8 mouse cellular contexts compared by ENCODE assay signal in genomic region chr5:105415198-105415791, GRCm38 (mm10). TPM values are rescaled to one million over a fixed set of nuclear protein-coding genes. Genes with fewer than 3 reads are reported as not detected.
A peak's percentile ranks its signal among the peaks of the same experiment; 100 is the strongest.
DNase-seq lines count a peak whose midpoint lies in the region; ATAC-seq and TF ChIP-seq lines count a peak whose summit lies in the region.

TSS of gene Lrrc8b (plus strand) at chr5:105415775.

- no peaks in the 10 kb centered on the region for H3K9me3 ChIP-seq in embryonic facial prominence, embryonic 14.5 days (ENCODE audit: control insufficient read depth, low read length)
- no peaks in the 10 kb centered on the region for H3K9me3 ChIP-seq in limb, embryonic 12.5 days
- peaks cover 15% of the 10 kb centered on the region for H3K9me3 ChIP-seq in midbrain, embryonic 14.5 days (ENCODE audit: control insufficient read depth, low read length)

- intact Hi-C loops in heart, adult 2 months (cut with DNase I): no loop called here

- H3K9ac ChIP-seq in embryonic facial prominence, embryonic 14.5 days (ENCODE audit: low read depth, low read length): peak within 1 kb of the TSS; percentile 88
- H3K9ac ChIP-seq in heart, adult 2 months (ENCODE audit: low read depth, low read length): peak within 1 kb of the TSS; percentile 85
- H3K9ac ChIP-seq in limb, embryonic 12.5 days (replicated peaks): peak within 1 kb of the TSS; percentile 87
- peak within 1 kb of the TSS; percentile 97 for H3K9ac ChIP-seq in midbrain, embryonic 14.5 days (replicated peaks; ENCODE audit: low read length)

- H3K4me3 ChIP-seq in embryonic facial prominence, embryonic 14.5 days (ENCODE audit: low read depth, low read length): peak within 1 kb of the TSS; percentile 79
- peak within 1 kb of the TSS; percentile 94 for H3K4me3 ChIP-seq in heart, adult 2 months
- H3K4me3 ChIP-seq in limb, embryonic 12.5 days (replicated peaks): peak within 1 kb of the TSS; percentile 72
- H3K4me3 ChIP-seq in midbrain, embryonic 14.5 days (replicated peaks; ENCODE audit: low read depth, low read length): peak within 1 kb of the TSS; percentile 71

- no peak for TF ChIP-seq EP300 in heart, adult 2 months (IDR thresholded peaks at IDR 0.05; ENCODE audit: insufficient read depth, low read depth, low read length)

- peak; percentile 77 for DNase-seq in 3T3-L1 (ENCODE audit: low read depth, low spot score)
- DNase-seq in adrenal gland, postnatal 4 days (ENCODE audit: low spot score in 2 of 2): peak; percentile 78 to 85
- DNase-seq in embryonic facial prominence, embryonic 14.5 days (ENCODE audit: low spot score): peak; percentile 94
- peak; percentile 89 to 92 for DNase-seq in heart, adult 2 months
- DNase-seq in kidney, adult 8-10 months: peak; percentile 77 to 80
- peak; percentile 97 for DNase-seq in midbrain, embryonic 14.5 days
- DNase-seq in spleen, adult 12 weeks (ENCODE audit: low spot score): peak; percentile 69

- H3K4me2 ChIP-seq in embryonic facial prominence, embryonic 14.5 days (ENCODE audit: low read depth, low read length): peak within 1 kb of the TSS; percentile 99
- peak within 1 kb of the TSS; percentile 98 for H3K4me2 ChIP-seq in limb, embryonic 12.5 days
- H3K4me2 ChIP-seq in midbrain, embryonic 14.5 days (ENCODE audit: low read length): peak within 1 kb of the TSS; percentile 62

- no peaks in the 10 kb centered on the region for H3K27me3 ChIP-seq in embryonic facial prominence, embryonic 14.5 days (replicated peaks; ENCODE audit: control insufficient read depth, insufficient read depth, low read length)
- H3K27me3 ChIP-seq in heart, adult 2 months (ENCODE audit: control insufficient read depth, insufficient read depth, low read length): no peaks in the 10 kb centered on the region
- H3K27me3 ChIP-seq in limb, embryonic 12.5 days: peaks cover 9% of the 10 kb centered on the region
- H3K27me3 ChIP-seq in midbrain, embryonic 14.5 days (ENCODE audit: control insufficient read depth, insufficient read depth, low read length): no peaks in the 10 kb centered on the region

- TF ChIP-seq CTCF in heart, adult 2 months (IDR thresholded peaks at IDR 0.05): peak; percentile 27; the same call in 1 of the 2 replicates

- TF ChIP-seq POLR2A in heart, adult 2 months (IDR thresholded peaks at IDR 0.05; ENCODE audit: insufficient read depth, low read depth, low read length): no peak; the same call in 1 of the 2 replicates

- H3K36me3 ChIP-seq in embryonic facial prominence, embryonic 14.5 days (ENCODE audit: control insufficient read depth, insufficient read depth, low read length): no peaks in the 10 kb centered on the region
- H3K36me3 ChIP-seq in heart, adult 2 months (ENCODE audit: control insufficient read depth, insufficient read depth, low read length): no peaks in the 10 kb centered on the region
- H3K36me3 ChIP-seq in limb, embryonic 12.5 days: no peaks in the 10 kb centered on the region
- H3K36me3 ChIP-seq in midbrain, embryonic 14.5 days (ENCODE audit: control insufficient read depth, insufficient read depth, low read length): no peaks in the 10 kb centered on the region

- H3K27ac ChIP-seq in embryonic facial prominence, embryonic 14.5 days (replicated peaks; ENCODE audit: low read depth, low read length): peak within 1 kb of the TSS; percentile 84
- H3K27ac ChIP-seq in heart, adult 2 months: peak within 1 kb of the TSS; percentile 92
- 0 out of 2 replicates have a peak within 1 kb of the TSS, but pooled peaks have one; percentile 59 for H3K27ac ChIP-seq in limb, embryonic 12.5 days
- H3K27ac ChIP-seq in midbrain, embryonic 14.5 days (replicated peaks; ENCODE audit: low read depth, low read length): peak within 1 kb of the TSS; percentile 89

- peaks cover 10% of the 10 kb centered on the region for H3K4me1 ChIP-seq in embryonic facial prominence, embryonic 14.5 days (ENCODE audit: control insufficient read depth, insufficient read depth, low read length)
- H3K4me1 ChIP-seq in heart, adult 2 months (ENCODE audit: control insufficient read depth, insufficient read depth, low read length): no peaks in the 10 kb centered on the region
- no peaks in the 10 kb centered on the region for H3K4me1 ChIP-seq in limb, embryonic 12.5 days (replicated peaks)
- H3K4me1 ChIP-seq in midbrain, embryonic 14.5 days (ENCODE audit: control insufficient read depth, insufficient read depth, low read length): peaks cover 11% of the 10 kb centered on the region; the same call in 1 of the 2 replicates

- ATAC-seq in embryonic facial prominence, embryonic 14.5 days (ENCODE audit: low read depth): peak; percentile 95
- peak; percentile 91 for ATAC-seq in limb, embryonic 12.5 days (ENCODE audit: insufficient number of reproducible peaks, insufficient read depth, low FRiP score, low TSS enrichment, low read depth)
- ATAC-seq in midbrain, embryonic 14.5 days (ENCODE audit: low FRiP score, low TSS enrichment): peak; percentile 95

- 0% methylated on average over 16 of the region's 63 CpGs for WGBS in embryonic facial prominence, embryonic 14.5 days
- WGBS in heart, adult 2 months: 3% methylated on average over 58 of the region's 63 CpGs
- whole genome bisulfite sequencing in limb, embryonic 12.5 days: under 1% methylated on average over 63 of the region's 63 CpGs
- under 1% methylated on average over 63 of the region's 63 CpGs for WGBS in midbrain, embryonic 14.5 days

- H3K79me2 ChIP-seq in heart, adult 2 months (replicated peaks; ENCODE audit: control insufficient read depth, insufficient read depth, low read length): no peaks in the 10 kb centered on the region

RNA-seq across cellular contexts. Expression of gene Lrrc8b, which starts in this region (rescaled TPM):
- total RNA-seq in adrenal gland, postnatal 4 days (2021): 10 to 100 TPM; 85.8 TPM
- polyA plus RNA-seq in embryonic facial prominence, embryonic 14.5 days (2014; fragmentation: Nextera tagmentation; extraction: Ambion mirVana): 10.4 and 10.6 TPM in 2 replicates
- 1 to 10 TPM; 4.4 to 5.0 TPM for total RNA-seq in heart, adult 2 months (2021)
- polyA plus RNA-seq in heart, adult 2 months (2012; rRNA removed): 2.9 and 4.3 TPM in 2 replicates
- polyA plus RNA-seq in limb, embryonic 12.5 days (2016; fragmentation: Nextera tagmentation; extraction: Ambion mirVana): 3.5 and 3.7 TPM in 2 replicates
- polyA plus RNA-seq in midbrain, embryonic 14.5 days (2014; fragmentation: Nextera tagmentation; extraction: Ambion mirVana): 23.9 and 28.5 TPM in 2 replicates

Comparison
In these comparisons a context has a peak if more than half of its experiments do, and no peak if none do; other contexts are left out.
1. Peak in every context shown above with its lines: DNase-seq, ATAC-seq, H3K4me3 ChIP-seq and H3K27ac ChIP-seq.
2. RNA of gene Lrrc8b (total RNA-seq): 85.8 TPM in adrenal gland, postnatal 4 days; 4.4 to 5.0 TPM in heart, adult 2 months; every median in the first group is over 10 times any median in the second.